Mouse (Mus musculus) c-Kit-negative CD71-positive TER-119-positive erythroid progenitor cells, embryonic 14.5 days (primary cell): ENCODE data around the gene Cuedc1.

Experiments
- DNase-seq: peaks from one replicate; pipeline ENCODE4 v3.0.0-alpha.2; 2013; ENCODE audit warnings: low read depth, low spot score

Gene Cuedc1

GRCm38 (mm10) chr11:88098021-88098729 is at the start of gene Cuedc1:
TSS of gene Cuedc1 (plus strand) at chr11:88098058.
- DNase-seq, result no peak

- DNase-seq, result peak; percentile 44
These were observed 48.7 kb upstream of the Cuedc1 start for GRCm38 (mm10) chr11:88048961-88049670.

- no peak for DNase-seq
These were observed 48.1 kb upstream of the Cuedc1 start for GRCm38 (mm10) chr11:88049732-88050131.

- no peak for DNase-seq
These were observed 45.2 kb upstream of the Cuedc1 start for GRCm38 (mm10) chr11:88052638-88053037.

GRCm38 (mm10) chr11:88053821-88054220 is 44.0 kb upstream of the Cuedc1 start:
- no peak for DNase-seq

- DNase-seq, result peak; percentile 44
These were observed 43.3 kb upstream of the Cuedc1 start for GRCm38 (mm10) chr11:88054589-88054988.

GRCm38 (mm10) chr11:88055777-88056176 is 42.1 kb upstream of the Cuedc1 start:
- no peak for DNase-seq

GRCm38 (mm10) chr11:88057788-88058187 is 40.1 kb upstream of the Cuedc1 start:
- DNase-seq, result no peak

- DNase-seq, result peak; percentile 31
These were observed 38.7 kb upstream of the Cuedc1 start for GRCm38 (mm10) chr11:88059141-88059540.

- no peak for DNase-seq
These were observed 35.8 kb upstream of the Cuedc1 start for GRCm38 (mm10) chr11:88061892-88062625.

- DNase-seq, result no peak
These were observed 32.1 kb upstream of the Cuedc1 start for GRCm38 (mm10) chr11:88065732-88066131.

- peak; percentile 24 for DNase-seq
These were observed 30.7 kb upstream of the Cuedc1 start for GRCm38 (mm10) chr11:88067191-88067585.

GRCm38 (mm10) chr11:88067586-88068410 is 30.1 kb upstream of the Cuedc1 start, which contains the start of gene Vezf1:
TSS of gene Vezf1 (plus strand) at chr11:88068279.
- peak; percentile 70 for DNase-seq

- DNase-seq, result peak; percentile 36
These were observed 29.2 kb upstream of the Cuedc1 start for GRCm38 (mm10) chr11:88068411-88069245.

GRCm38 (mm10) chr11:88069246-88069570 is 28.6 kb upstream of the Cuedc1 start:
- DNase-seq, result no peak

GRCm38 (mm10) chr11:88070392-88070791 is 27.5 kb upstream of the Cuedc1 start:
- no peak for DNase-seq

- no peak for DNase-seq
These were observed 26.7 kb upstream of the Cuedc1 start for GRCm38 (mm10) chr11:88071113-88071512.

GRCm38 (mm10) chr11:88073343-88073875 is 24.4 kb upstream of the Cuedc1 start:
- no peak for DNase-seq

- DNase-seq, result no peak
These were observed 22.2 kb upstream of the Cuedc1 start for GRCm38 (mm10) chr11:88075701-88076100.

- DNase-seq, result no peak
These were observed 21.5 kb upstream of the Cuedc1 start for GRCm38 (mm10) chr11:88076394-88076793.
